Mouse (Mus musculus) ES-Bruce4 (cell line): ENCODE data around the gene Nlk.

Experiments used
- CTCF ChIP-seq: IDR thresholded peaks from one replicate; pipeline ENCODE4 v1.8.1; 2011; ENCODE audit warnings: low read depth, low read length
- POLR2A ChIP-seq: IDR thresholded peaks from one replicate; pipeline ENCODE4 v1.8.1; 2011; ENCODE audit warnings: low read length; ENCODE audit not compliant: insufficient read depth

GRCm38 (mm10) chr11:78668647-78669046, 28.5 kb downstream of the Nlk start:
- no peak for TF ChIP-seq CTCF
- TF ChIP-seq POLR2A = no peak
